In genomic region chr12:116916776-116917175, GRCm38 (mm10) we compare ENCODE assay signal across 18 mouse cellular contexts.
"Had no signal": no experiment of that assay in that cellular context is flagged by ENCODE, and none has a peak within 500 bp of the region (broad histone marks: within the 10 kb centered on the region; RNA-seq: fewer than 3 reads in every experiment).

No protein-coding gene starts in this region.

- H3K4me3 ChIP-seq: midbrain, embryonic 12.5 days; myocyte; neural tube, embryonic 13.5 days; neural tube, embryonic 15.5 days had no signal

- H3K27me3 ChIP-seq: neural tube, embryonic 15.5 days had no signal

- H3K4me2 ChIP-seq: lung, embryonic 14.5 days; midbrain, embryonic 12.5 days; neural tube, embryonic 13.5 days; neural tube, embryonic 15.5 days had no signal

- H3K36me3 ChIP-seq: midbrain, embryonic 12.5 days; neural tube, embryonic 13.5 days; neural tube, embryonic 15.5 days had no signal

- DNase-seq: lung, adult 18-20 months; lung, embryonic 14.5 days; lung, postnatal 10 days; lung, postnatal 4 days; midbrain, embryonic 14.5 days; retina, postnatal 1 day; right cerebral cortex, adult 18-20 months; right cerebral cortex, postnatal 25 days; right cerebral cortex, postnatal 4 days; spleen, adult 18-20 months; thymus, adult 18-20 months; thymus, postnatal 14 days; thymus, postnatal 36 days had no signal

- H3K9me3 ChIP-seq: midbrain, embryonic 12.5 days; neural tube, embryonic 13.5 days; neural tube, embryonic 15.5 days had no signal

- H3K27ac ChIP-seq: liver, embryonic 14.5 days; midbrain, embryonic 12.5 days; neural tube, embryonic 13.5 days; neural tube, embryonic 15.5 days had no signal

- H3K9ac ChIP-seq: liver, embryonic 14.5 days; lung, embryonic 14.5 days; midbrain, embryonic 12.5 days; neural tube, embryonic 13.5 days; neural tube, embryonic 15.5 days had no signal
